Mouse (Mus musculus) lung, postnatal 4 days (tissue): ENCODE measurements around the gene Atp11a.
A peak's percentile ranks its signal among the peaks of the same experiment; 100 is the strongest.

Source experiments
- DNase-seq, 2 experiments: peaks; one replicate each; pipeline ENCODE4 v3.0.0; 2021

Atp11a gene

DNA sequence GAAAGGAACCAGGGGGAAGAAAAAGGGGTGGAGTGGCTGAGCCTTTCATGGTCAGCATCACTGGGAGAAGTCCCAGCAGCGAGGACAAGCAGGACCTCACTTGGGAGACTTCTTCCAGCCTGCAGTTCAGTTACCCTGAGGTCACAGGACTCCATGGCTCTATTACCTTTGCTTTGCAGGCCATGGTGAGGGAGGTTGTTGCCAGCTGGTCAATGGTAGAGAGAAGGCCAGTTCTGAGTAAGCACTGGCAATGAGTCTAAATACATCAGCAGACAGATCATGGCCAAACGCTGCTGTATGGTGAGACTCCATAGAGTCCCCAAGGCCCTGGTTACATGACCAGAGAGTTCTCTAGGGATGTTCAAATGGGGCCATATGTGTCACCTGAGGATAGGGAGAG lies 15.5 kb downstream of the Atp11a start:
- DNase-seq: no peak

DNA sequence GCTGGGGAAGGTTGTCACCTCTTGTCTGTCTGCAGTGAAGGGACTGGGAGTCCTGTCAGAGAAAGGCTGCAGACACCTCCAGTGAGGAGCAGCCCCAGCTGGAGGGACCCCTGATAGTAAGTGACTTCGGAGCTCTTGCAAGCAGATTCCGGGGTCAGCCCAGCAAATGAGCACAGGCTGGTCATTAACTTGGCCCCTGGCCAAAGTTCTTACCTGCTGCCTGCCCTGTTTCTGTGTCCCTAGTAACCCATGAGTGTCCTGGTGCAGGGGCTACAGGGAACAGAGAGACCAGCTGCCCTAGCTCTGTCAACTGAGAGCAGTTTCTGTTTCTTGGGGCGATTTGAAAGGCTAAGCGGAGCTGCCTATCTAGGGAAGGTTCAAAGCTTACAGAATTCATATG lies 17.1 kb downstream of the Atp11a start:
- no peak for DNase-seq

DNA sequence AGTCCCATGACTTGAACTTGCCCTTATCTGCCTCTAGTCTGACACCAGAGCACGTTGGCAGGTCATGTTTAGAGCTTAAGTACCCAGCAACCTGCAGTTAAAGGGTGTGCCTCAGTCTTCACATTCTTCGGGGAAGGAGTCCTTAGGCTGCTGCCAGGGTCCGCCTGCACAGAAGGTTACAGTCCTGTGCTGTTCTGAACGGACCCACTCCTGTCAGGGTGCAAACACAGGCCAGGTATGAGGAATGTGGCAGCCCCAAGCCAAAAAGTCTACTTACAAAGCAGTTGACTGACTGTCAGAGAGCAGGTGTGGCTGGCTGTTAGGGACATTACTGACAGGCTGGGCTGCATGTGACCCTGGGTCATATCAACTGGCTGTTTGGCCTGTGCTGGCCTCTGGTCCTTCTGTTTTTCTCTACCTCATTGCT lies 18.1 kb downstream of the Atp11a start:
- DNase-seq: peak; percentile 38 to 78

DNA sequence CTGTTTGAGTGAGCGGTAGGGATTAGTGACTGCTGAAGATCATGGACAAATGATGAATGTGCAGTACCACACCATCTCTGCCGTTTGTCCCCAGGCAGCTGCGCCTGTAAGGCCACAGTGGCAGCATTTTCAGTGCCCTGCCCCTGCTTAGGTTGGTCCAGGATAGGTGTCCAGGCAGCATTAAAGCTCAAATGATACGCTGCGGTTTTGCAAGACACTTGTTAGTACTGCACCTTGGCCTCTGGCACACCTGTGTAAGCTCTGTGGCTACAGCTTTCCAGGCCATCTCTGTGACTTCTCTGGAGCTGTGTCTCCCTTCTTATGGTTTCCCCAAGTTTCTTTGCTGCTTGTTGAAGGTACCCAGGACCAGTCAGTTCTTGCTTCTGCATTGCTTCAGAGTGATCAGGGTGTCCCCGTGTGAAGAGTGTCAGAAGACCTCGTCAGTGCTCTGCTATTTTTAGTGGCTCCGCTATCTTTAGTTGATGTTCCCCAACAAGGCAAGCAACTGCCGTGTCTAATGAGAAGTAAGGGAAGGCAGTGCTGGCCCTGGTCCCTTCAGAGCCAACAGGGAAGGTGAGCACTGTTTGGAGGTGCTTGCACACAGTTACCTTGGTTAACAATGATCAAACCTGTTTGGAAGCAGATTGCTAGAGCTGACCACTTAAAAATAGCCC lies 18.6 kb downstream of the Atp11a start:
- no peak for DNase-seq

DNA sequence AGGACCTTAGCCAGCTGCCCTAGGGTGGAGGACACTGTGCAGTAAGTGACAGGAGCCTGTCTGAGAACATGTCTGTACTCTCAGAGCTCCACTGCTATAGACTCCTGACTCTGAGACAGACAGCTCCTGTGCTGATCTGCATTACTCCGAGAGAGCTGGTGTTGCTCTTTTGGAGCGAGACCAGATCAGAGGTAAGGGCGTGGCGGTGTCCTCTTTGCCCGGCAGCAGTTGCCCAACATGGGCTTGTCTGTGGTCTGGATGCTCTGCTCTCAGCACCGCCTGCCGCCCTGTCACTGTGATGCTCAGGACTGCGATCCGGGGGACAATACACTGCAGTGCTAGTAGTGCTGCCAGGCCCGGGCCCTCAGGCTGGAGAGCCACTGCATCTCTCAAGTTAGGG lies 19.4 kb downstream of the Atp11a start:
- DNase-seq: no peak

DNA sequence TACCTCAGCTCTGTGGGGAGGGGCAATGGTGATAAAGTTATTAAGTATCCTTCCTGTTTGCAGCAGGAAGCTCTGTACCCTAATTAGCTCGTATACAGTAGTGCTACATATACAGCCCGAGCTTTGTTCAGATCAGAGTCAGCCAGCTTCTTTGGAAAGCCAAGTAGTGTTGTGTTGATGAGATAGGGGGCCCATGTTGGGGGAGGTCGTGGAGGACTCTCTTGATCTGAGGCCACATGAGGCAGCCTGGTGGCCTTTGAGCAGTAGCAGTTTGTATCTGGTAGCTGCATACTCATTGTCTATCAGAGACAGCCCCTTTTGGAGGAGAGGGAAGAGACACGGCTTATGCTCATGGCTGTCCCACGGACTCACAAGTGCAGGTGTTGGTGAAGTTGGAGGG lies 20.4 kb downstream of the Atp11a start:
- DNase-seq: no peak

DNA sequence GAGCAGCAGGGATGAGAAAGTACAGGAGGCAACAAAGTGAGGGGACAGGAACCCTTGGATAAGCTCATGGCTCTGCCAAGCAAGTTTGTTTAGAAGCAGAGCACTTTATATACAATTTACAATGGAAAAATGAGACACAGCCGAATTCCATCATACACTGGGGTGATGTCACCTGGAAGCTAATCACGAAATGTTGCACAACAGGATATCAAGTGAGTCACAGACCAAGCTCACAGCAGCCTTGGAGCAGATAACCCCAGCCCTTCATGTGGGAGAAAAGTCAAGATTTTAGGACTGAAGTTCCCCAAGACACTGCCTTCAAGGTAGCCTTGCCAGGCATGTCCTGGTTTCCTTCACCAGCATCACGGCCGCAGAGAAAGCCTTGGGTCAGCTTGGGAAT lies 22.7 kb downstream of the Atp11a start:
- DNase-seq: peak in 1 of 2 experiments; percentile 46

DNA sequence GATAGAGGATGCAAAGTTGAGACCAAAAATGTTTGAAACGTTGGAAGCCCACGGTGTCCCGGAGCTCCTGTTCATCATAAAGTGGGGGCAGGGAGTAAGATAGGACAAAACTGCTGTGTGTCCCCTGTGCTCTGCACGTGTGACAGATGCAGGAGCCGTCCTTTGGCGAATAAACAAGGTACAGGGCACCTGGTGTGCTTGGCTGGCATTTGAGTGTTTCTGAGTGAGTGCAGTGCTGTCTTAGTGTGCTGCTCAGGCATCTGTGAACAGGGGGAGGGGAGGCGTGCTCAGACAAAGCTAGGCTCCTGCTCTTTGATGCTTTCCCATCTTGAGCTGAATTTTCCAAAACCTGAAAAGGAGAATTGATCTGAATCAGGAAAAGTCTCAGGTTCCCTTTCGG lies 28.7 kb downstream of the Atp11a start:
- DNase-seq: no peak

DNA sequence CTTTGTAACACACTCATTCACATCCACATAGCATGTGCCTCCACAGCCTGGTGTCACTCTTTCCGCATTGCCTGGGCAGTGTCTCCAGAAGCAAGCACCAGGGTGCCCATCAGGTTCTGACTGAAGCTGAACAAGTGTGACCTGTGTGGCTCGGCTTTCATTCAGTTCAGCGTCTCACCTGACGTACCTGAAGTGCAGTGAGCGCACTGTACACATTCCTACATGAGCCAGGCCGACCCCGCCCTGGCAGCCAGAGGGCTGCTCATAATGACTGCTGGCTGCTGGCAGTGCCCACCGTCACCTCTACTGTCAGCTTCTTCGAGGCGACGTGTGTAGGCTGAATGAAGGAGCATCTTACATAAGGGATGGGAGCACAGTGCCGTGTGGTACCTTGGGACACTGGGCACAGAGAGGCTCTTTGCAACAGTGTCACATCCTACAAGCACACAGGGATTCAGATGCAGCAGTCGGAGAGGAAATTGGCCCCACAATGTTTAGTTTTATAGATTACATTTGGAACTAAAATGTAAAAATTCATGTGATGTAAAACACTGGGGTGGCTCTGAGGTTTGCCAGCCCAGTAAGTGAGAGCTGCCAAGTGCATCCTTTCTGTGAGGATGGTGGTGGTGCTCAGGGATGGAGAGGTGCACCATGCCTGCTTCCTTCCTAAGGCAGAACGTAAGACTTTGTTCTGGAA lies 29.6 kb downstream of the Atp11a start:
- DNase-seq: peak; percentile 42 to 66

DNA sequence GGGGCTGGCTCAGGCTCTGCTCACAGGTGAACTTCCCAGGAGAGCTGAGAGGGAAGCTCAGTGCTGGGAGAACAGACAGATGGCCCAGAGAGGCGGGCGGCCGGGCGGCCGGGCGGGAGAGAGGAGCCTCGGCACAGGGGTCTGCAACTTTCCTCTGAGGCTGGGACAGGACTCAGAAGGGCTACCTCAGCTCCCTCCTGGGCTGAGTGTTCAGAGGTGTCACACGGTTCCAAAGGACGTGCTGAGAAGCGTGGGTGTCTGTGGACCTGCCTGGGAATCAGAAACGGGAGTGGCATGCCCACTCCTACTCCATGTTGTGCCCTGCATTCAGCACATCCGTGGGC lies 30.1 kb downstream of the Atp11a start:
- DNase-seq: no peak

DNA sequence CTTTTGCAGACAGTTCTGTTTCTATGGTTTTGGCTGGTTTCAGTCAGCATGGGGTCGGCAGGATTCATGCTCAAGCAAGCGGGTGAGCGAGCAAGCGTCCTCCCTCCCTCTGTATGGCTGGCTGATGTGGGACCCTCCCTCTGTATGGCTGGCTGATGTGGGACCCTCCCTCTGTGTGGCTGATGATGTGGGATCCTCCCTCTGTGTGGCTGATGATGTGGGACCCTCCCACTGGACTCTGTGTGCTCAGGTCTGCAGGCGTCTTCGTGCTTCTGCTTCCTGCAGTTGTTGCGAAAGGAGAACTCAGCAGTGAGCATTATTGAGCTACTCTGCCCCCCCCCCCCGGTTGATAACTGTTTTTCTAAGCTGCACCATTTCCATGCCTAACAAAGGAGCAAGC lies 30.6 kb downstream of the Atp11a start:
- DNase-seq: no peak

DNA sequence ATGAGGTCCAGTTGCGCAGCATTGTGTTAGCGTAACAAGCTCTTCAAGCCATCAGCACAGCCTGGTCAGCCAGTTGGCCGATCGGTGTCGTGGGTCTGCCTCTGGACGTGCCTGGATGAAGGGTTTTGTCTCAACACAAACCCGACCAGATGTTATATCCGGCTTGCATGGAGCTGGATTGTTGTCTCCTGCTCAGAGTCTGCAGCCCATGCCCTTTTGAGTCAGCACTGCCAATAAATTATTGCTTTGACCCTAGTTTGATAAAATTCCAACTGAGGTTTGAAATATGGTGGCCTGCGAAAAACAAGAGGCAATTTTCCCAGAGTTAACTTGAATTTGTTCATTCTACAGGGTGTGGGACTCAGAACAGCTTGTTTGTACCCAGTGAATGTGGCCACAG lies 31.9 kb downstream of the Atp11a start:
- peak in 1 of 2 experiments; percentile 61 for DNase-seq

DNA sequence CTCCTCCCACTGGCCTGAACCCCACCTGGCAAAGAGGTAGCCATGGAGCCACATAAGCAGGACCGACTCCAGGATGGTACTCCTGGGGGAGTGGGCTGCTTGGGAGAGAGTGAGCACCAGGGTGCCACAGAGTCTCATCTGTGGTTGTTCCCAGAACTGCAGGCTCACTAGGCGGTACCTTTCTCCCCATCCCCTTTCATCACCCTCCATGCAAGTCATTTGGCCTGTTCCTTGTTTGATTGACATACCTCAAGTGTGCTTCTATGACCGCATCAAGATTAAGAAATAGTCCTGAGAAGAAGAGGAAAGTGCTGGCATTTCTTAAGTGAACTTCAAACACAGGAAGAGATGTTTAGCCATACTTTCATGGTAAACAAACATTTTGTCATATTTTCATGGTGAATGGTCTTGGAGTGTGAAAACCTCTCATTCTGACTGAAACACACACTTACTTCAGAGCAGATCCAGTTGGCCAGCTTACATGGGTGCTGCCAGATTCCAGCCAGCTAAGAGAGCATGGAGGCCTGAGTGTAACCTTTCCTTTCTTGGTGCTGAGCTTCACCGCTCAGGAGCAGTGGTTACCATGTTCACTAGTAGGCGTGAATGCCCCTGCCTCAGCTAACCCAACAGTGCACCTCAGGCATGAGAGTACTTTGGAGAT lies 38.3 kb downstream of the Atp11a start:
- peak; percentile 59 to 67 for DNase-seq

DNA sequence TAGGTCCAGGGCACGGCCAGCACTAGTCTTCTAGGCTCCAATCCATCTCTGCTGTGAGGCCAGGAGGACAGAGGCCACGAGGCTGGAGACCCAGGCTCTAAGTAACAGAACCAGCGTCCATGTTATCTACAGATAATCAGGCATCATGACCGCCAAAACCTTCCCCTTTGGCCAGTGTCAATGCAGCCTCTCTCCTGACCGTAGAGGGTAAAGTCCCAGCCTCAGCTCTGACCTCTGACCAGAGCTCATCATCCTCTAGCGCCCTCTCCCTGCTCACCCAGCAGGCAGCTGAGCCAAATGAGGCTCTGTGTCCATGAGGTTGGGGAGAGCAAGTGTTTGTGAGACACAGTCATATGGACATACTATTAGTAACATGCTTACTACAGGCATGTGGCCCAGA lies 42.3 kb downstream of the Atp11a start:
- no peak for DNase-seq

DNA sequence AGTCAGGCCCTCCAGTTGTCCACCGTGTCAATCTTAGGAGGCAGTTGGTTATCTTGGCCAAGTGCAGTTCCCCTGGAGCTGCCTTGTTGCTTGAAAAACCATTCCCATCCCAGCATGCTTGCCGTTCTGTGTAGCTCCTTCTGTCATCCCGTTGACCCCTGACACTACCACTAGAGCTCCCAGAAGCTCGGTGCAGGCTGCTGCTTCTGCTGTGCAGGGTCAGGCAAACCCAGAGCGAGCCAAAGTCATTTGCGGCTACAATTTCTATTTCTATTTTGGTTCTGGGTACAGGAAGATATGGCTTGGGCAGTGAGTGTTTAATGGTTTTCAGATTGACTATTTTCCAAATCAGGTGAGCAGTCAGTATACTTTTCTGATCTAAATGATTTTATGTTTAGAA lies 43.0 kb downstream of the Atp11a start:
- no peak for DNase-seq

DNA sequence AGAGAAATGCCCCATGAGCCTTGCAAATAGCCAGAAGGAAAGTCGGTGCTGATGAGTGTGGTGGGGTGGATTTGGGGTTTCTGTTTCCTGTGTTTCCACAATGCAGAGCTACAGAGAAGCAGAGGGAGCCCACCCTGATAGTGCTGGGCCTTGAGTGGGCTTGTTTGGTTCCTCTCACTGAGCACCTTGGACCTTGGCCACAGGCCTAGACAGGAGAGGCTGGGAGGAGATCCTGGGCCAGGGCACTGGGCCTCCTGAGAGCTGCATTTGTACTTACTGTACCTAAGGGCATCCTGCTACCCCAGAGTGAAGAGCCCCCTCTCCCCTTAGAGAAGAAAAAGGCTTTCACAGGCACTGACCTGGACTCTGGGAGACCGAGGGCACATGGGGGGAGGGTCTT lies 43.4 kb downstream of the Atp11a start:
- peak in 1 of 2 experiments; percentile 49 for DNase-seq

DNA sequence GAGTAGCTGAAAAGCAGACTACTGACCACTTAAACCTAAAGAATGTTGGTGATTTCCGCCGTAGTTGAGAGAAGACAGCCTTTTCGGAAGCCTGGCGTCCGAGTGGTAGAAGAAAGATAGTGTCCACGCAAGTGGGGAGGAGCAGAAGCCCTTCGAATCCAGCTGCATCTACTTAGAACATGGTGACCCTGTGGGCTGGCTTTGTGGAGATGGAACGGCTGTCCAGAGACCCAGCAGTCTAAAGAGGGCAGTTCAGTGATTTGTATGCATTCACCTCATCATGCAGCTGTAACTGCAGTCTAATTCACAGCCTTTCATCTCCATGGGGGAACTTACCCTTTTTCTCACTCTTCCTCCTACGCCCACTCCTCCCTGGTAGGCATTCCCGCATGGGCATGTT lies 44.8 kb downstream of the Atp11a start:
- DNase-seq: peak in 1 of 2 experiments; percentile 61

DNA sequence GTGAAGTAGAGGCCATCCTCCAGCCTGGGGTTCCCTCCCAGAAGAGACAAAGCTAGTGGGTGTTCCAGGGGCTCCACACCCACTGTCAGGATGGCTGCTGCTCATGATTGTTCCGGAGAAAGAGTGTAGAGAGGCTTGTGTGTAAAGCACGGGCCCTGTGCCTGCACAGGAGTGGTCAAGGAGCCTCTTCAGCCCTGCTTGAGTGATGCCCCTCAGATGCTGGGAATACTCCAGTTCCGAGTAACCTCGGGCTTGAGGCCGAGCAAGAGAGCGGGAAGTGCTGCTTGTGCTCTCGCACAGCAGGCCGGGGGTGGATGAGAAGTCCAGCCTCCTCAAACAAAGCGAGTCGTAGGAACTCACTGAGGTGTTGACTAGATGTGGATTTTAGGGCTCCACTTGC lies 46.3 kb downstream of the Atp11a start:
- peak; percentile 64 to 87 for DNase-seq

DNA sequence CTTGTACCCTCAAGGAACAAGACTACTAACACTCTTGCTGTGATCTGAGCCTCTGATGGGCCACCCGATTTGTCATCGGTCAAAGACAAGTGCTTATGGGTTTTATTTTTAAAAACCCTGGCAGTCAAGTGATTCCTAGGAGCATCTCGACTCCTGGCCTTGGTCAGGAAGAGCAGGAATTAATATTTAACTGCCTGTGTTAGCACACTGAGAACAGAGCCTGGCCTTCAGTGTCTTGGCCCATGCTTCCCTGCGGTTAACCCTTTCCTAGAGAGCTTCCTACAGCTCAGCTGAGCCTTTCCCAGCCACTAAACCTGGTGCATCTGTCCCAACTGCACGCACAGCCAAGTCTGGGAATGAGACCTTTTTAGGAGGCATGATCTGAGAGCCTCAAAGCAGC lies 48.1 kb downstream of the Atp11a start:
- DNase-seq: no peak

DNA sequence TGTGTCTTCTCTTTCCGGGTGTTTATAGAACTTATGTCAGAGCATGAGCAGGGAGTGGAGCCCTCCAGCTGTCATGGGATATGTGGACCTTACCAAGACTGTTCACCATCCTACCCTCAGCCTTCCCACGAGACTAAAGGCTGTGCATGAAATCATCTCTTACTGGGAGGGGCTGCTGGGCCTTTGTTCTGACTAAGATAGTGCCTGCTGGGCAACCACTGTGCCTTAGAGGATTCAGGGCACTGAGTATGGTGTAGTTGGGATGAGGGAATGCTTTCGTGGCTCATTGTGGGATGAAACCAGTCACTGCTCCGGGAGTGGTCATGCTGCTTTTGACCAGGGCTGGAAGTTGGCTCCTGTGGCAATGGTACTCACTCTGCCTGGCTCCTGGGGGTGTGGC lies 48.8 kb downstream of the Atp11a start:
- DNase-seq: no peak

DNA sequence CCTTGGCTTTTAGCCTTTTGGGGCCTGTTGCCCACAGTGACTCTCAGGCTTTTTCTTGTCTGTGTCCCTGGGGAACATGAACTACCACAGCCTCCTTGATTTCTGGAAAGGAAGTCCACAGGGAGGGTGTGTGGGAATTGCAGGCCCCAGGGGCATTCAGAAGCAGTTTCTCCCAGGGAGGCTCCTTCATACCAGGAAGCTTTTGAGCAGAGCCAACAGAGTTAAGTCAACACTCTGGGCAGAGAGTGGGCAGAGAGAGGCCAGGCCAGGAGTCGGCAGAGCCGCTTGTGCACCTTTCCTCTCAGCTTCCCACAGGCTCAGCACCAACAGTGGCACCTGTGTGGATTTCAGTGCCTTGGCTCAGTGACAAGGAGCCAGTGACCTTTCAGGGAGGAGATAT lies 51.2 kb downstream of the Atp11a start:
- peak; percentile 54 to 77 for DNase-seq

DNA sequence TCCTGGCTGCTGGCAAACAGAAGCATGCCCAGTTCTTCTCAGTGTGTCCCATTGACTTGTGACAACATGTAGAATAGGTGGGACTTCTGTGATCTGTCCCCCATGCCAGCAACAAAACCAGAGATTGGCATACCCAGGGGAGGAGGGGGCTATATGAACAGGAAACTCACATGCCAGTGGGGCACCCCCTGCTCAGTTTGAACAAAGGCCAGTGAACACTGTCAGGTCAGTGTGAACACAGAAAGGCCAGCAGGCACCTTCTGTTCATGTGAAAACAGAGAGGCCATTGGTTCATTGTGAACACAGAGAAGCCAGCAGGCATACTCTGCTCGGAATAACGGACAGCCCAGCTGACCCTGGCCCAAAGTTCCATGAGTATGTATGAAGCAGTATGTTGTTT lies 52.7 kb downstream of the Atp11a start:
- DNase-seq: no peak

DNA sequence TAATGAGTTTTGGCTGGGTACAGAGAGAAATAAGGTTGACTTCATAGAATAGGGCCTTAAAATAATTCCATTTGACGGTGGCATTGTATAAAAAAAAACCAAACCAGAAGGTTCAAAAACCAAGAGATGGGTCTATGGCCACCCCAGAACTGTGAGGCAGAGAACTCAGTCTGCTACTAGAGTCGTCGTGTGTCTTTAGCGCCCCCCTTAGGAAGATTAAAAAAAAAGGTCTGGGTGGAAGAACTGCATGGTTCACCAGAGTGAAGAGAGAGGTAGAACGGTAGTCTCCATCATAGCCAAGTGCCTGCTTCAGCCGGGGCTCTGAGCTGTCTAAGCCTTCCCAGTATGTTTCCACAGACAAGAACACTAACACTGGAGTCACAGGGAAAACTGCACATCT lies 54.4 kb downstream of the Atp11a start:
- no peak for DNase-seq

DNA sequence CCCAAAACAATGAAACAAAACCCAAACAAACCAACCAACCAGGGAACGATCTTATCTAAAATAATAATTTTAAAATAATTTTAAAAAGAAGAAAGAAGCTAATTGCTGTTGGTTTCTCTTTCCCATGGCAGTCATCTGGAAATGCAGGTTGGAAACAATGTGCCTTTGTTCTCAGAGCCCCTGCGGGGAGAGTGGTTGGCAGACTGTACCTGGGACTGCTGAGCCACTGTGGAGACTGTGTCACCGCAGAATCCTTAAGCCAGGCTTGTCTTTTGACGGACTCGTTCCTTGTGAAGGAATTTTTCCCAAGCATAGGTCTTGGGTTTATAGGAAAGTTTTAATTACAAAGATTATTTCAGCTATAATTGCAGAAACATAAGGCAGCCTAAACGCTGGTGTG lies 59.6 kb downstream of the Atp11a start:
- no peak for DNase-seq
